In the genomic region with DNA sequence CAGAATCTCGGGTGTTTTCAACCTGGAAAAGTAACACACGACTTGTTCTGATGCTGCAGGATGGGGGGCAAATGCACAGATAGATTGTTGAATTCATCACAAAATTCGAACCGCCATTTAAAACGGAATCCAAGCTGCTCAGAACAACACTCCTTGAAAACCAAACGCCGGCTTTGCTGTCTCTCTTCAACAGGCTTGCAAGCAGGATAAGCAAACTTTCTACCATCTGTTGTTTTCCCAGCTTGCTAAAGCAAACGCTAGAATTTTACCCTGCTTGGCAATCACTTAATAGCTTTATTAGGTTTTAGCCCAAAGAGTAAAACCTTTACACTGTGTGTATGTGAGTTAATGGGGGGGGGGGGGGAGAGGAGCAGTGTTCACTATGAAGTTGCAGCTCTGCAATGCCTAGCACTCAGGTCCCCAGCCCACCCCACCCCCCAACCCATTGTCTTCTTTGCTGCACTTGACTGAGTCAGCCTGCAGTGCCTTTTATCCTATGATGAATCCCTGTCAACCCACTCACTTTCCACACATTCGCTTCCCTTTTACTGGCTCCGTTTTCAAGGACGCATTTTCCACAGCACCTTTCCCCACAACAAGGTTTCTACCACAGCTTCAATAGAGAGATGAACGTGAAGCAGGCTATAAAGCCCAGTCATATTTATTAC, we compare ENCODE assay signal across 22 mouse cellular contexts.
A peak's percentile ranks its signal among the peaks of the same experiment; 100 is the strongest.
DNase-seq lines count a peak whose midpoint lies in the region; ATAC-seq lines count a peak whose summit lies in the region.
"Had no signal": no experiment of that assay in that cellular context is flagged by ENCODE, and none has a peak within 500 bp of the region (broad histone marks: within the 10 kb centered on the region; RNA-seq: fewer than 3 reads in every experiment).

No protein-coding gene starts in this region.

- peak; percentile 59; the same call in 1 of the 2 replicates for ATAC-seq in forebrain, embryonic 13.5 days
- ATAC-seq in forebrain, embryonic 11.5 days (replicated peaks; ENCODE audit: low FRiP score): no peak
- ATAC-seq in midbrain, embryonic 11.5 days (ENCODE audit: low FRiP score): peak; percentile 77
- ATAC-seq in midbrain, embryonic 15.5 days (replicated peaks): no peak
- ATAC-seq in forebrain, embryonic 16.5 days: peak; percentile 67
- ATAC-seq: activated CD4-positive, CD25-positive, alpha-beta regulatory T cell, adult 4 months; CD4-positive, CD25-positive, alpha-beta regulatory T cell, adult 4 months had no signal

- no peak for DNase-seq in forebrain, embryonic 11.5 days (ENCODE audit: low spot score)
- DNase-seq in midbrain, embryonic 11.5 days (ENCODE audit: low spot score, missing footprints): no peak
- peak; percentile 30 for DNase-seq in layer of hippocampus, adult 9-11 months
- DNase-seq in urinary bladder, adult 18-20 months (ENCODE audit: low spot score in 2 of 2): no peak
- no peak for DNase-seq in thymus, postnatal 4 days
- DNase-seq: adrenal gland, postnatal 14 days; cerebellum, adult 8-10 months; gastrocnemius, adult 2 months; heart, postnatal 14 days; kidney, adult 11 months; lung, adult 2 months; lung, postnatal 36 days; thymus, postnatal 36 days had no signal

- no peak overlapping the region for H3K4me3 ChIP-seq in forebrain, embryonic 13.5 days
- H3K4me3 ChIP-seq in forebrain, embryonic 11.5 days (ENCODE audit: low read depth, low read length): no peak overlapping the region
- H3K4me3 ChIP-seq in midbrain, embryonic 11.5 days (ENCODE audit: low read depth, low read length): no peak overlapping the region
- no peak overlapping the region for H3K4me3 ChIP-seq in midbrain, embryonic 15.5 days
- no peak overlapping the region for H3K4me3 ChIP-seq in forebrain, embryonic 16.5 days (replicated peaks; ENCODE audit: low read length)
- H3K4me3 ChIP-seq: embryonic facial prominence, embryonic 10.5 days; gastrocnemius, adult 2 months; neural tube, embryonic 12.5 days had no signal

- H3K9ac ChIP-seq in forebrain, embryonic 13.5 days: no peak overlapping the region
- no peak overlapping the region for H3K9ac ChIP-seq in forebrain, embryonic 11.5 days (ENCODE audit: low read length)
- H3K9ac ChIP-seq in midbrain, embryonic 11.5 days (ENCODE audit: low read length): no peak overlapping the region
- H3K9ac ChIP-seq in midbrain, embryonic 15.5 days: no peak overlapping the region
- no peak overlapping the region for H3K9ac ChIP-seq in forebrain, embryonic 16.5 days (replicated peaks; ENCODE audit: low read depth, low read length)
- H3K9ac ChIP-seq: neural tube, embryonic 12.5 days had no signal

- no peaks in the 10 kb centered on the region for H3K36me3 ChIP-seq in forebrain, embryonic 13.5 days (ENCODE audit: poor library complexity, severe bottlenecking)
- no peaks in the 10 kb centered on the region for H3K36me3 ChIP-seq in forebrain, embryonic 11.5 days (ENCODE audit: control insufficient read depth, insufficient read depth, low read length)
- no peaks in the 10 kb centered on the region for H3K36me3 ChIP-seq in midbrain, embryonic 11.5 days (ENCODE audit: control insufficient read depth, insufficient read depth, low read length)
- H3K36me3 ChIP-seq in midbrain, embryonic 15.5 days (replicated peaks): no peaks in the 10 kb centered on the region
- H3K36me3 ChIP-seq in forebrain, embryonic 16.5 days (ENCODE audit: control insufficient read depth, insufficient read depth): no peaks in the 10 kb centered on the region
- H3K36me3 ChIP-seq: embryonic facial prominence, embryonic 10.5 days; neural tube, embryonic 12.5 days had no signal

- H3K27me3 ChIP-seq in forebrain, embryonic 13.5 days: no peaks in the 10 kb centered on the region
- H3K27me3 ChIP-seq in forebrain, embryonic 11.5 days (ENCODE audit: control insufficient read depth, insufficient read depth, low read length): no peaks in the 10 kb centered on the region
- no peaks in the 10 kb centered on the region for H3K27me3 ChIP-seq in midbrain, embryonic 11.5 days (ENCODE audit: control insufficient read depth, insufficient read depth, low read length)
- no peaks in the 10 kb centered on the region for H3K27me3 ChIP-seq in midbrain, embryonic 15.5 days (replicated peaks)
- no peaks in the 10 kb centered on the region for H3K27me3 ChIP-seq in forebrain, embryonic 16.5 days (replicated peaks; ENCODE audit: control insufficient read depth, insufficient read depth, low read length)
- H3K27me3 ChIP-seq: neural tube, embryonic 12.5 days had no signal

- H3K9me3 ChIP-seq in forebrain, embryonic 13.5 days (replicated peaks): no peaks in the 10 kb centered on the region
- no peaks in the 10 kb centered on the region for H3K9me3 ChIP-seq in forebrain, embryonic 11.5 days (ENCODE audit: control insufficient read depth, low read length)
- H3K9me3 ChIP-seq in midbrain, embryonic 11.5 days (ENCODE audit: control insufficient read depth, low read length): no peaks in the 10 kb centered on the region
- no peaks in the 10 kb centered on the region for H3K9me3 ChIP-seq in midbrain, embryonic 15.5 days
- H3K9me3 ChIP-seq in forebrain, embryonic 16.5 days (ENCODE audit: control insufficient read depth, low read length): no peaks in the 10 kb centered on the region
- H3K9me3 ChIP-seq: embryonic facial prominence, embryonic 10.5 days; neural tube, embryonic 12.5 days had no signal

- H3K4me2 ChIP-seq in forebrain, embryonic 13.5 days: no peak overlapping the region
- no peak overlapping the region for H3K4me2 ChIP-seq in forebrain, embryonic 11.5 days (ENCODE audit: low read depth, low read length, severe bottlenecking)
- H3K4me2 ChIP-seq in midbrain, embryonic 11.5 days: no peak overlapping the region
- no peak overlapping the region for H3K4me2 ChIP-seq in midbrain, embryonic 15.5 days
- H3K4me2 ChIP-seq in forebrain, embryonic 16.5 days (ENCODE audit: low read length): no peak overlapping the region
- H3K4me2 ChIP-seq: heart, embryonic 11.5 days; liver, embryonic 11.5 days; neural tube, embryonic 12.5 days had no signal

- no peaks in the 10 kb centered on the region; the same call in 1 of the 2 replicates for H3K4me1 ChIP-seq in forebrain, embryonic 13.5 days
- H3K4me1 ChIP-seq in forebrain, embryonic 11.5 days (replicated peaks; ENCODE audit: control insufficient read depth, insufficient read depth, low read length): no peaks in the 10 kb centered on the region
- no peaks in the 10 kb centered on the region for H3K4me1 ChIP-seq in midbrain, embryonic 11.5 days (ENCODE audit: control insufficient read depth, insufficient read depth, low read length)
- no peaks in the 10 kb centered on the region for H3K4me1 ChIP-seq in midbrain, embryonic 15.5 days
- peaks cover 6% of the 10 kb centered on the region for H3K4me1 ChIP-seq in forebrain, embryonic 16.5 days (replicated peaks; ENCODE audit: control insufficient read depth, insufficient read depth, low read length)
- H3K4me1 ChIP-seq: embryonic facial prominence, embryonic 10.5 days; neural tube, embryonic 12.5 days had no signal

- 59% methylated on average over 12 of the region's 12 CpGs for WGBS in forebrain, embryonic 13.5 days
- 77% methylated on average over 12 of the region's 12 CpGs for WGBS in forebrain, embryonic 11.5 days
- WGBS in midbrain, embryonic 11.5 days: 64% methylated on average over 12 of the region's 12 CpGs
- 57% methylated on average over 12 of the region's 12 CpGs for WGBS in midbrain, embryonic 15.5 days
- 50% methylated on average over 12 of the region's 12 CpGs for WGBS in forebrain, embryonic 16.5 days

- H3K27ac ChIP-seq in forebrain, embryonic 13.5 days: no peak overlapping the region
- H3K27ac ChIP-seq in forebrain, embryonic 11.5 days (ENCODE audit: low read depth, low read length): no peak overlapping the region
- H3K27ac ChIP-seq in midbrain, embryonic 11.5 days (ENCODE audit: low read depth, low read length): no peak overlapping the region
- no peak overlapping the region for H3K27ac ChIP-seq in midbrain, embryonic 15.5 days
- no peak overlapping the region for H3K27ac ChIP-seq in forebrain, embryonic 16.5 days (ENCODE audit: low read length)
- H3K27ac ChIP-seq: embryonic facial prominence, embryonic 10.5 days; gastrocnemius, adult 2 months; neural tube, embryonic 12.5 days had no signal

Comparison
In these comparisons a context has a peak if more than half of its experiments do, and no peak if none do; other contexts are left out.
1. ATAC-seq: peak in forebrain, embryonic 13.5 days (single experiment), midbrain, embryonic 11.5 days (single experiment) and forebrain, embryonic 16.5 days (single experiment); none in forebrain, embryonic 11.5 days (single experiment) and midbrain, embryonic 15.5 days (single experiment).